Mouse (Mus musculus): ENCODE measurements at regions not wholly inside any gene's neighbourhood (a gene's known extent, or its start where the extent isn't known, plus 50 kb on each side); places are given as distances from the start of the nearest gene placed in this dataset.
A peak's percentile ranks its signal among the peaks of the same experiment; 100 is the strongest.

GRCm38 (mm10) chr3:111868620-111869019, 1390.0 kb downstream of the Amy2a5 start:
- in situ Hi-C loops (cut with MboI; ENCODE audit: low sequenced_read_pairs in 2 of 2, unreplicated experiment in 2 of 2) = no loop called here
- Histone ChIP-seq H3K9ac (ENCODE audit: insufficient read depth, low read depth, low read length, poor library complexity, severe bottlenecking) (no peak overlapping the region), H3K9me3 (ENCODE audit: control insufficient read depth, insufficient read depth, low read depth, low read length) (no peaks in the 10 kb centered on the region), H3K27ac (ENCODE audit: insufficient read depth, low read depth, low read length, poor library complexity, severe bottlenecking) (no peak overlapping the region), H3K4me3 (ENCODE audit: insufficient read depth in 1 of 2, low read depth in 1 of 2, low read length in 2 of 2, poor library complexity in 1 of 2, severe bottlenecking in 1 of 2) (no peak overlapping the region), H3K36me3 (ENCODE audit: control insufficient read depth, insufficient read depth, low read length, poor library complexity, severe bottlenecking) (no peaks in the 10 kb centered on the region), H3K4me1 (ENCODE audit: control insufficient read depth in 2 of 2, insufficient read depth in 2 of 2, low read length in 2 of 2, poor library complexity in 1 of 2) (no peaks in the 10 kb centered on the region)
- TF ChIP-seq ZC3H11A (IDR thresholded peaks at IDR 0.05; ENCODE audit: borderline replicate concordance, low read depth, low read length) = no peak
- TF ChIP-seq CHD2 (IDR thresholded peaks at IDR 0.05; ENCODE audit: low read depth, low read length) = no peak
- no peak for TF ChIP-seq HCFC1 (IDR thresholded peaks at IDR 0.05; ENCODE audit: borderline replicate concordance, insufficient read depth, low read length)
- TF ChIP-seq ZNF384 (IDR thresholded peaks at IDR 0.05; ENCODE audit: low read depth, low read length) = no peak
- no peak for TF ChIP-seq MAFK (IDR thresholded peaks at IDR 0.05; ENCODE audit: insufficient read depth, low read depth, low read length)
- peak; percentile 16 for DNase-seq (ENCODE audit: low read depth, low spot score)
